Mouse (Mus musculus) Patski (cell line): ENCODE results near the gene Hist1h1d. TPM values are rescaled to one million over a fixed set of nuclear protein-coding genes. Genes with fewer than 3 reads are reported as not detected.
"Not testable (repeated sequence)": the region's sequence is repeated elsewhere in the genome, so short reads cannot be mapped to it uniquely, and the experiment has no call there.

Source experiments
- ATAC-seq: fragments of 100-300 bp; one replicate; pipeline ENCODE4 v1.8.0; 2021
- CTCF ChIA-PET: fragments of 350-600 bp; sonication (Branson Sonifier 250); formaldehyde crosslinking; loops from one replicate; lab custom pipeline; 2022; ENCODE audit warnings: inconsistent platforms; lab: Charles Lee
- POLR2A ChIA-PET: fragments of 350-600 bp; sonication (Branson Sonifier 250); formaldehyde crosslinking; loops from one replicate; lab custom pipeline; 2022; ENCODE audit warnings: antibody characterized with exemption, inconsistent platforms; lab: Charles Lee
- DNase-seq: peaks from one replicate; pipeline ENCODE4 v3.0.0-alpha.2; 2011; ENCODE audit warnings: low read depth, low spot score
- H3K27me3 ChIP-seq: fragments of 371-371 bp; one replicate; pipeline ENCODE4 v1.5.1; 2021
- CTCF ChIP-seq: fragments of 100-300 bp; IDR thresholded peaks from one replicate; pipeline ENCODE4 v1.5.1; 2021
- in situ Hi-C: fragments of 300-500 bp; cut with MboI; formaldehyde crosslinking; loops from 3 replicates; pipeline ENCODE4 v1.11.1; 2018; ENCODE audit warnings: low pct_unique_long_range_greater_than_20kb, mixed read lengths
- polyA plus RNA-seq: library from polyadenylated mRNA; unstranded; gene quantifications from one replicate; pipeline ENCODE4 v1.2.3, GENCODE M21; 2021

Gene Hist1h1d
- polyA plus RNA-seq, 1 experiment from 2014 or later, result 2.1 TPM

DNA sequence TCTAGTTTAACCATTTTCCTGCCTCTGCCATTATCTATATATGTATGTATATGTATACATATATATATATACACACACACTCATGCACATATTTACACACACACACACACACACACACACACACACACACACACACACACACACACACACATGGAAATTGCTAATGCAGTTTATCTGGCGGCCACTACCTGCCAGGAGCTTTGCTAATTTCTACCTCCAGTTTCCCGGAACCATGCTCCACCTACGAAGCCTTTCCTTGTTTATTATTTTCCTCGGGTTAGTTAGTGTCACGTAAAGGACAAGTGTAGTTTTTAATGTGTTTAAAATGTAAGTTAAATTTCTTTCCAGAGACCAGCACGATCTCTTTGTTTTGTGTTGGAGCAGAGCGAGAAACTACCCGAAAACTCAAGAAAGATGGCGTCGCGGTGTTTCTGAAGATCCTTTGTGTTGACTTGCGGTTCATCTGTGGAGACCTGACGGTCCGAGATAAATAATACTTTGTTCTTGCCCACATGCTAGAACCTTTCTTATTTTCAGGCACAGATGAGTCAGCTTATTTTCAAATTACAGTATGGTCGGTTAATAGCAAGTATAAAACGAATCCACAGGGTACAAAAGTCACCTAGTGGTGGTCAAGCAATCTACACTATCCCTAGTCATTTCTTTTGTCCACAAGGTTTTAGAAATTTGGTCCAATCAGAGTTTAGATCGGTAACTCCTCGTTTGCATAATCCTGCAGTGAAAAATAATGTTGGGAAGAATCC lies 9.8 kb downstream of the Hist1h1d start:
- POLR2A ChIA-PET, result interaction anchor here (0.6 to 1.3 kb wide), 3 partner anchors 12 to 177 kb away, joined by 3 read pairs; no protein-coding TSS in a partner anchor
- in situ Hi-C loops, result loop anchor here (10.0 kb wide), 1 partner anchor 132 kb away; the partner anchor contains the start of genes Hist1h1t and Hist1h4c

DNA sequence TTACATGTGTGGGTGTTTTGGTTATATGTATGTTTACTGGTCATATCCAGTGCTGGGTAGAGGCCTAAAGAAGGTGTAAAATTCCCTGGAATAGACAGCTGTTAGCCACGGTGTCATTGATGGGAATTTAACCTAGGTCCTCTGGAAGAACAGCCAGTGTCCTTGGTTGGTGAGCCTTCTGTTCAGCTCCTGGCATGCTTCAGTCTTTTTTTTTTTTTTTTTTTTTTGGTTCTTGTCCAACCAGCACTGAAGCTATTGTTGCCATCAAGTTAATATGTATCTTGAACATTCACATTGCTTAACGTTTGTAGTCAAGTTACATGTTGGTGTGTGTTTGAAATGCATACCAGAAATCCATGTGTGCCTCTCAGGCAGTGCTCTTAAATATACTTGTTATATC lies 11.4 kb downstream of the Hist1h1d start:
- ChIA-PET CTCF (no interaction called here), POLR2A (interaction anchor here (0.5 to 1.0 kb wide), 2 partner anchors 9 to 23 kb away, joined by 3 to 4 read pairs; no protein-coding TSS in a partner anchor)
- no peaks in the 10 kb centered on the region for H3K27me3 ChIP-seq
- DNase-seq, result no peak
- ATAC-seq, result no peak
- in situ Hi-C loops, result loop anchor here (10.0 kb wide), 1 partner anchor 130 kb away; the partner anchor contains the start of genes Hist1h1t and Hist1h4c
- no peak for TF ChIP-seq CTCF

More for the DNA sequence above, 9.8 kb downstream of the Hist1h1d start:
- no peaks in the 10 kb centered on the region for H3K27me3 ChIP-seq
- ATAC-seq (peak; percentile 54), DNase-seq (no peak)
- CTCF ChIA-PET, result no interaction called here
- peak; percentile 56 for TF ChIP-seq CTCF

DNA sequence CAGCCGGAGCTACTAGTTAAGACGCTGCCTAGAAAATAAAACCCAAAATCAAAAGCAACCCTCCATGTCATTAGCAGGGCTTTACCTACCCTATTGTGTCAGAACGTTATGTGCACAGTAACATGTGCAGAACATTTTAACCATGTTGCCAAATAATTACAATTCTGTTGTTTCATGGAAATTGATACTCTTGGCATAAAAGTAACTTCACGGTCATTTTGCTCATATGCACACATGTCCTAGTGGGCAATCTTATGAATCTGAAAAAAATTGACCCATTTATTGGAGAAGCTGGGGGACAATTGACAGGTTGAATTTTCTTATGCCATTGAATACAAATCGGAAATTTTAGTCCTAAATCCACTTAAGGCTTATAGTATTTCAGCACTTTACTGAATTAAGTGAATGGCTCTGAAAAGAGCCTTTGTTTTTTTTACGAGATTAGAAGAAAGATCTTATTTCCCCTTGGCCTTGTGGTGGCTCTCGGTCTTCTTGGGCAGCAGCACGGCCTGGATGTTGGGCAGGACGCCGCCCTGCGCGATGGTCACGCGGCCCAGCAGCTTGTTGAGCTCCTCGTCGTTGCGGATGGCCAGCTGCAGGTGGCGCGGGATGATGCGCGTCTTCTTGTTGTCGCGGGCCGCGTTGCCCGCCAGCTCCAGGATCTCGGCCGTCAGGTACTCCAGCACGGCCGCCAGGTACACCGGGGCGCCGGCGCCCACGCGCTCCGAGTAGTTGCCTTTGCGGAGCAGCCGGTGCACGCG lies 17.4 kb downstream of the Hist1h1d start:
- H3K27me3 ChIP-seq, CTCF ChIA-PET, DNase-seq, ATAC-seq, in situ Hi-C loops: not testable (repeated sequence)
- POLR2A ChIA-PET, result interaction anchor here (0.9 to 1.9 kb wide), 4 partner anchors 10 to 127 kb away, joined by 3 to 5 read pairs (median 4); partner anchors contain the start of genes Hist1h4c and Hist1h4d

DNA sequence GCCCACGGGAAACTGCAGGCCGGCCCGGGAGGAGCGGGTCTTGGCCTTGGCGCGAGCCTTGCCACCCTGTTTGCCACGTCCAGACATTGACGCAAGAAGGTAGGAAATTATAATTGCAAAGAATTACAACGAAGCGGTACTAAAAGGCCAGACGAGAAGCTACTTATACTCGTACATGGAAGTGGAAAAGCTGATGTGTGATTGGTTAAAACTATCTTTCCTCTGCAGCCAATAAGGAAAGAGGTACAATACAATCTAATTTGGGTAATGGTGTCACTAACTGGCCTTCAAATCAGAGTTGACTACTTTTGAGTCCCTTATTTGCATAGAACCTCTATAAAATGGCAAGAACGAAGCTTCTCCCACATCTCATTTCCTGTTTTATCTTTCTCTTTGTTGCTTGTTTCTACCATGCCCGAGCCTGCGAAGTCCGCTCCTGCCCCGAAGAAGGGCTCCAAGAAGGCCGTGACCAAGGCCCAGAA lies 18.0 kb downstream of the Hist1h1d start, which contains the start of the genes Hist1h2ae and Hist1h2bg:
Hist1h2ae (minus strand) TSS at position 199 of the 482 bp plus-strand sequence.
Hist1h2bg (plus strand) TSS at position 375 of the 482 bp plus-strand sequence.
- peak; percentile 89 for DNase-seq
- no peaks in the 10 kb centered on the region for H3K27me3 ChIP-seq
- no peak for TF ChIP-seq CTCF
- CTCF ChIA-PET, result no interaction called here
- POLR2A ChIA-PET, result interaction anchor here (1.1 to 1.9 kb wide), 3 partner anchors 11 to 127 kb away, joined by 3 to 5 read pairs (median 5); partner anchors contain the start of genes Hist1h4c and Hist1h4d
- in situ Hi-C loops, result no loop called here
- ATAC-seq, result peak; percentile 82

DNA sequence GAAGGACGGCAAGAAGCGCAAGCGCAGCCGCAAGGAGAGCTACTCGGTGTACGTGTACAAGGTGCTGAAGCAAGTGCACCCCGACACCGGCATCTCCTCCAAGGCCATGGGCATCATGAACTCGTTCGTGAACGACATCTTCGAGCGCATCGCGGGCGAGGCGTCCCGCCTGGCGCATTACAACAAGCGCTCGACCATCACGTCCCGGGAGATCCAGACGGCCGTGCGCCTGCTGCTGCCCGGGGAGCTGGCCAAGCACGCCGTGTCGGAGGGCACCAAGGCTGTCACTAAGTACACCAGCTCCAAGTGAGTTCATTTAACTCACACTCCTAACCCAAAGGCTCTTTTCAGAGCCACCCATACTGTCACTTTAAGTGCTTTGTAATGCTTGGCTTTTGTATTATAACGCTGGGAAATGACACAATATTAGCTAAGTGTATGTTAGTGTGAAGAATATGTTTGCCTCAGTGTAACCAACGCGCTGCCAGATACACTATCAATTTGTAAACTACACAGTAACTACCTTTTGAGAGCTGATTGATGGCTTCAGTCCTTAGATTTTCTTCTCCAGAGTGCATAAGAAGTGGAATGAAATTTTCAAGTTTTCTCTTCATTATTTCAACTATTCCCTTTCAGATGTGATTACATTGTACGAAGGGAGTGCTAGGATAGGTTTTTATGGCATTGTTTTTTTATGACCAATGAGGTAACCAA lies 18.6 kb downstream of the Hist1h1d start:
- in situ Hi-C loops, ATAC-seq, H3K27me3 ChIP-seq, DNase-seq, CTCF ChIA-PET: not testable (repeated sequence)
- POLR2A ChIA-PET, result interaction anchor here (1.1 to 1.9 kb wide), 2 partner anchors 10 to 17 kb away, joined by 3 to 5 read pairs; partner anchors contain the start of gene Hist1h4d

DNA sequence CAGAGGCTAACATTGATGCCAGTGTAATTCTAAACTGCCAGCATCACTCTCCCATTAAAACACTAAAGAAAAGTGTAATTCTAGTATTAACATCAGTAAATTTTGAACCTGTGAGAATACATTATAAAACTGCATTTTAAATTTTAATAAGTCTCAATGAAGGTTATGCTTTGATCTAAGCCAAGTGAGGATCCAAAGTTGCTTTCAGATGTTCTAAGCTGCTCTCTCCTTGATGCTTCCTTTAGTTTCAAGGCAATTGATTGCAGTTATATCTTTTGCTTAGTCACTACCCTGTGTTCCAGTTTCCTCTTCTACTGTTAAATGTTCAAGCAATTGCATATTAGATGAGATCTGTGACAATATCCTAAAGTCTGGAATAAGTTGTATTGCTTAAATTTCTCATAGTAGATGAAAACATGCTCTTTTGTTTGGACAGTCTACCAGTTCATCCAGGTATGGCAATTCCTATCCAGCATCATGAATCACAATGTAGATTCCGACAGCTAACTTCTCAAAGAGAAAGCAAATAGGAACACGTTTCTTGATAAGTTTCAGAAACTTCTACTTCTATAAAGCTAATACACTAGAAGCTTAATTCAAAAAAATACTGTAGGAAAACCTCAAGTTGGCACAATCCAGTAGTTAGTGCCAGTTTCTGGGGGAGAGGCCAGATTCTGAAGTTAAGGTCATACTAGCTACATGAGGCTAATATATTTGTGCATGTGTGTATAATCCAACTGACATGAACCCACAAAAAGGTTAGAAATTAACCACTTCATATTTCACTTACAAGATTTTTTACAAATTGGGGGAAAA lies 19.4 kb downstream of the Hist1h1d start:
- DNase-seq (no peak), ATAC-seq (no peak)
- in situ Hi-C loops, result no loop called here
- no peak for TF ChIP-seq CTCF
- no peaks in the 10 kb centered on the region for H3K27me3 ChIP-seq
- ChIA-PET POLR2A (interaction anchor here (1.1 kb wide), 1 partner anchor 18 kb away, joined by 3 read pairs; no protein-coding TSS in a partner anchor), CTCF (no interaction called here)

DNA sequence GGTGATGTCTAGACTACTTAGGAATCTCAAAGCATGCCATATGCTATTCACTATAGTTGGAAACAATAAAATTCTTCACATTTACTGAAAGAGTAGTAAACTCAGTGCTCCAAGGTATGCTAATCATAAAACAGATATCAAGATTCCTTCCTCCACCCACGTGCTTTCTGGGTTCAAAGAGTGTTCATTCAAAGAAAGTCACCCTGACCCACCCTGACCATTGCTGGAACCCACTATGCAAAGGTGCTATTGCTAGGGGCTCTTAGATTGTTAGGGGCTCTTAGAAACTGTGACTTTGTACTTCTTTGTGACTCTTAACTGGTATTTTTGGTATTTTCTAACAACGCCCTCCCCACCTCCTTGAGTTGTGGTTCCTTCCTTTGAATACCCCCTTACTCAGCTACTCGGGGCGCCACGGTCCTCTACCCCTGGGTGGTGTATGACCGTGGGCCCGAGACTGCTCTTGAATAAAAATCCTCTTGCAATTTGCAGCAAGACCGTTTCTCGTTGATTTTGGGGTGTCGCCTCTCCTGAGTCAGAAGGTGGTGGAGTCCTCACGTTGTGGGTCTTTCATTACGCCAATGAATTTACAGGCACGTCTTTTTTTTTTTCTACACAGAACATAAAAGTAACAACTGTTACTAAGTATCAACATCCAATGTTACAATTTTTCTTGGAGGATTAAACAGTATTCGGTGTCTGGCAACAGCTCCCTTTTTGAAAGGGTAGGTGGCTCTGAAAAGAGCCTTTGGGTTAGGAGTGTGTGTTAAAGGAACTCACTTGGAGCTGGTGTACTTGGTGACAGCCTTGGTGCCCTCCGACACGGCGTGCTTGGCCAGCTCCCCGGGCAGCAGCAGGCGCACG lies 20.2 kb downstream of the Hist1h1d start:
- CTCF ChIA-PET, in situ Hi-C loops, H3K27me3 ChIP-seq, POLR2A ChIA-PET, DNase-seq, ATAC-seq: not testable (repeated sequence)

DNA sequence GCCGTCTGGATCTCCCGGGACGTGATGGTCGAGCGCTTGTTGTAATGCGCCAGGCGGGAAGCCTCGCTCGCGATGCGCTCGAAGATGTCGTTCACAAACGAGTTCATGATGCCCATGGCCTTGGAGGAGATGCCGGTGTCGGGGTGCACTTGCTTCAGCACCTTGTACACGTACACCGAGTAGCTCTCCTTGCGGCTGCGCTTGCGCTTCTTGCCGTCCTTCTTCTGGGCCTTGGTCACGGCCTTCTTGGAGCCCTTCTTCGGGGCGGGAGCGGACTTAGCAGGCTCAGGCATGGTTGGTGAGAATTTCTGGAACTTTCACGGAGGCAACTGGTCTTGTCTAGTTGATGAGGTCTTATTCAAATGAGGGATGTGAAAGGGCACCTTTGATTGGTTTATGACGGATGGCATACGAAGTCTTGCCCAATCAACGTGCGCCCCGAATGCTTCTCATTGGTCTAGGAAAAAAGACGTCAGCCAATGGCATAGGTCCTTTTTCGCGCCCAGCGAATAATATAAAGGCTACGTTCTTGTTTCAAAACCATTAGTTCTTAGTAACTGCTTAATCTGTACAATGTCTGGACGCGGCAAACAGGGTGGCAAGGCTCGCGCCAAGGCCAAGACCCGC lies 20.9 kb downstream of the Hist1h1d start, which contains the start of the genes Hist1h2bf and Hist1h2ad:
Hist1h2bf (minus strand) TSS at position 299 of the 627 bp plus-strand sequence.
Hist1h2ad (plus strand) TSS at position 484 of the 627 bp plus-strand sequence.
- in situ Hi-C loops, CTCF ChIA-PET, POLR2A ChIA-PET: not testable (repeated sequence)

More for the DNA sequence above, 20.9 kb downstream of the Hist1h1d start, which contains the start of the genes Hist1h2bf and Hist1h2ad:
- peak; percentile 94 for DNase-seq
- ATAC-seq, result peak; percentile 75
- H3K27me3 ChIP-seq, result not testable (repeated sequence)
